Mouse (Mus musculus): ENCODE measurements around the gene Ppie. TPM values are rescaled to one million over a fixed set of nuclear protein-coding genes. Genes with fewer than 3 reads are reported as not detected.

Gene Ppie
- total RNA-seq, 2 experiments from 2014 or later = 21.5 to 21.9 TPM

GRCm38 (mm10) chr4:123078231-123078630 lies 61.5 kb downstream of the Ppie start:
- no peak overlapping the region for H3K27ac ChIP-seq
- H3K4me3 ChIP-seq = no peak overlapping the region
- no peak for TF ChIP-seq CTCF (conservative IDR thresholded peaks at IDR 0.05)
- no peak for DNase-seq (ENCODE audit: low spot score in 2 of 2)

Other genes starting within 250 kb of the Ppie start
- 10 to 100 TPM; 45.8 to 49.1 TPM for gene Mfsd2a, start 178.8 kb downstream of the Ppie start, total RNA-seq (2021)
- gene Mycl, start 144.3 kb downstream of the Ppie start, total RNA-seq (2021) = 10 to 100 TPM; 31.8 to 32.4 TPM
- 10 to 100 TPM; 27.5 to 29.4 TPM for gene Trit1, start 123.4 kb downstream of the Ppie start, total RNA-seq (2021)
- under 1 TPM; 0.20 to 0.29 TPM for gene Bmp8b, start 34.8 kb downstream of the Ppie start, total RNA-seq (2021)
- not detected for gene Oxct2b, start 23.7 kb downstream of the Ppie start, total RNA-seq (2021)
- gene Hpcal4, start 43.3 kb upstream of the Ppie start, total RNA-seq (2021) = 100 to 1,000 TPM; 493 to 508 TPM
- gene Nt5c1a, start 61.6 kb upstream of the Ppie start, total RNA-seq (2021) = 10 to 100 TPM; 14.5 to 15.2 TPM
- gene Heyl, start 93.6 kb upstream of the Ppie start, total RNA-seq (2021) = 1 to 10 TPM; 3.1 to 3.3 TPM
- 10 to 100 TPM; 45.9 to 47.6 TPM for gene Pabpc4, start 122.4 kb upstream of the Ppie start, total RNA-seq (2021)
- not detected for gene Oxct2a, start 183.7 kb upstream of the Ppie start, total RNA-seq (2021)
- under 1 TPM in 1 of 2 experiments, not detected in 1; 0.15 TPM for gene Bmp8a, start 203.3 kb upstream of the Ppie start, total RNA-seq (2021)